Mouse (Mus musculus) kidney, adult 2 months (tissue): ENCODE measurements around the gene Zhx3. TPM values are rescaled to one million over a fixed set of nuclear protein-coding genes. Genes with fewer than 3 reads are reported as not detected.
A peak's percentile ranks its signal among the peaks of the same experiment; 100 is the strongest.

ENCODE experiments used
- DNase-seq: peaks from one replicate; pipeline ENCODE4 v3.0.0; 2021
- H3K27ac ChIP-seq: fragments of 200-500 bp; 2 replicates; pipeline ENCODE4 v1.5.1; 2012; ENCODE audit warnings: low read depth, low read length, control low read depth, inconsistent platforms; ENCODE audit not compliant: insufficient read depth
- H3K27me3 ChIP-seq: fragments of 200-500 bp; replicated peaks from 2 replicates; pipeline ENCODE4 v1.6.1; 2012; ENCODE audit warnings: mild to moderate bottlenecking, moderate library complexity, low read length, inconsistent platforms; ENCODE audit not compliant: control insufficient read depth, insufficient read depth
- H3K36me3 ChIP-seq: fragments of 200-500 bp; 2 replicates; pipeline ENCODE4 v1.6.1; 2012; ENCODE audit warnings: mild to moderate bottlenecking, moderate library complexity, low read length, inconsistent platforms; ENCODE audit not compliant: control insufficient read depth, insufficient read depth
- H3K4me1 ChIP-seq: fragments of 200-500 bp; 2 replicates; pipeline ENCODE4 v1.6.1; 2011; ENCODE audit warnings: low read length; ENCODE audit not compliant: control insufficient read depth, insufficient read depth
- H3K4me3 ChIP-seq: fragments of 200-500 bp; 2 replicates; pipeline ENCODE4 v1.5.1; 2011; ENCODE audit warnings: mild to moderate bottlenecking, low read depth, low read length, control low read depth; ENCODE audit not compliant: insufficient read depth
- CTCF ChIP-seq: fragments of 200-500 bp; conservative IDR thresholded peaks from 2 replicates; pipeline ENCODE4 v1.5.1; 2011; ENCODE audit warnings: low read depth, mild to moderate bottlenecking, control low read depth, low read length, moderate library complexity, mixed read lengths; ENCODE audit not compliant: insufficient read depth, insufficient read length
- POLR2A ChIP-seq: fragments of 200-500 bp; IDR thresholded peaks from one replicate; pipeline ENCODE4 v1.6.1; 2011; ENCODE audit warnings: low read depth, low read length, control low read depth
- WGBS: fragments of 180-500 bp; shearing (Covaris S2); methylation state at CpG from one replicate; pipeline ENCODE4 v1.1.7; 2018; 5-methylcytosine and 5-hydroxymethylcytosine counted together
- polyA plus RNA-seq: library from polyadenylated mRNA; depleted of rRNA; stranded (reverse); fragments of >200 nt; gene quantifications from 2 replicates; pipeline ENCODE4 v1.2.3, GENCODE M21; 2012

Gene Zhx3
- polyA plus RNA-seq, 1 experiment, result 16.9 TPM

GRCm38 (mm10) chr2:160730797-160731116 is 142.0 kb downstream of the Zhx3 start:
- 6% methylated on average over 19 of the region's 19 CpGs for WGBS
- Histone ChIP-seq H3K4me1 (peaks cover 8% of the 10 kb centered on the region; the same call in 1 of the 2 replicates), H3K27me3 (no peaks in the 10 kb centered on the region), H3K4me3 (peak overlapping the region; percentile 98), H3K27ac (peak overlapping the region; percentile 10; the same call in 1 of the 2 replicates), H3K36me3 (no peaks in the 10 kb centered on the region)
- no peak for TF ChIP-seq POLR2A
- no peak for TF ChIP-seq CTCF
- DNase-seq, result no peak

GRCm38 (mm10) chr2:160729851-160730796 is 142.7 kb downstream of the Zhx3 start:
- Histone ChIP-seq H3K4me3 (peak overlapping the region; percentile 98; the same call in 1 of the 2 replicates), H3K36me3 (no peaks in the 10 kb centered on the region), H3K27ac (no peak overlapping the region), H3K27me3 (no peaks in the 10 kb centered on the region), H3K4me1 (peaks cover 7% of the 10 kb centered on the region; the same call in 1 of the 2 replicates)
- peak; percentile 66 for DNase-seq
- TF ChIP-seq CTCF (peak; percentile 70), POLR2A (no peak)
- WGBS, result 27% methylated on average over 17 of the region's 17 CpGs

GRCm38 (mm10) chr2:160729436-160729835 is 143.4 kb downstream of the Zhx3 start:
- peaks cover 7% of the 10 kb centered on the region; the same call in 1 of the 2 replicates for H3K4me1 ChIP-seq
- no peak overlapping the region for H3K4me3 ChIP-seq
- 72% methylated on average over 2 of the region's 2 CpGs for WGBS
- no peak overlapping the region for H3K27ac ChIP-seq
- TF ChIP-seq POLR2A (no peak), CTCF (no peak)
- no peak for DNase-seq
- H3K36me3 ChIP-seq, result no peaks in the 10 kb centered on the region
- H3K27me3 ChIP-seq, result no peaks in the 10 kb centered on the region

GRCm38 (mm10) chr2:160728972-160729371 is 143.8 kb downstream of the Zhx3 start:
- Histone ChIP-seq H3K27me3 (no peaks in the 10 kb centered on the region), H3K27ac (no peak overlapping the region), H3K4me3 (no peak overlapping the region), H3K36me3 (no peaks in the 10 kb centered on the region), H3K4me1 (peaks cover 7% of the 10 kb centered on the region; the same call in 1 of the 2 replicates)
- no peak for DNase-seq
- no peak for TF ChIP-seq CTCF
- no peak for TF ChIP-seq POLR2A
- WGBS, result 98% methylated on average over 3 of the region's 3 CpGs

- Histone ChIP-seq H3K27me3 (no peaks in the 10 kb centered on the region), H3K27ac (no peak overlapping the region), H3K36me3 (peaks cover 4% of the 10 kb centered on the region; the same call in 1 of the 2 replicates), H3K4me3 (no peak overlapping the region), H3K4me1 (peaks cover 2% of the 10 kb centered on the region; the same call in 1 of the 2 replicates)
- WGBS, result 79% methylated on average over 6 of the region's 6 CpGs
- no peak for DNase-seq
- no peak for TF ChIP-seq CTCF
- TF ChIP-seq POLR2A, result no peak
Observed at GRCm38 (mm10) chr2:160725877-160726864, 146.6 kb downstream of the Zhx3 start.

GRCm38 (mm10) chr2:160724536-160724935 is 148.3 kb downstream of the Zhx3 start:
- TF ChIP-seq CTCF, result no peak
- no peak for TF ChIP-seq POLR2A
- H3K36me3 ChIP-seq, result peaks cover 10% of the 10 kb centered on the region
- no peak overlapping the region for H3K4me3 ChIP-seq
- no peaks in the 10 kb centered on the region for H3K27me3 ChIP-seq
- no peak for DNase-seq
- H3K27ac ChIP-seq, result no peak overlapping the region
- H3K4me1 ChIP-seq, result no peaks in the 10 kb centered on the region
- 86% methylated on average over 5 of the region's 5 CpGs for WGBS
